Mouse (Mus musculus): Measurements from ENCODE around the gene Gucy2f. TPM values are rescaled to one million over a fixed set of nuclear protein-coding genes. Genes with fewer than 3 reads are reported as not detected.
"Not testable (repeated sequence)": the region's sequence is repeated elsewhere in the genome, so short reads cannot be mapped to it uniquely, and the experiment has no call there.

Gucy2f gene
- polyA plus RNA-seq (2015; fragmentation: Nextera tagmentation; extraction: Ambion mirVana), result 0.06 TPM in 2 replicates

- Histone ChIP-seq H3K9ac (no peak within 1 kb of the TSS), H3K4me2 (no peak within 1 kb of the TSS), H3K27me3 (peaks cover 20% of the 10 kb centered on the region), H3K36me3 (no peaks in the 10 kb centered on the region), H3K9me3 (no peaks in the 10 kb centered on the region), H3K4me3 (no peak within 1 kb of the TSS), H3K4me1 (replicated peaks) (no peaks in the 10 kb centered on the region), H3K27ac (replicated peaks) (no peak within 1 kb of the TSS)
- WGBS, result 66% methylated on average over 5 of the region's 5 CpGs
- no peak for ATAC-seq (ENCODE audit: low read depth)
Measured at GRCm38 (mm10) chrX:142196831-142197230, at the start of gene Gucy2f. Gene Gucy2f (minus strand): TSS chrX:142196931.

GRCm38 (mm10) chrX:142245682-142246327 is 49.1 kb upstream of the Gucy2f start:
- no peak overlapping the region for H3K27ac ChIP-seq (replicated peaks)
- ATAC-seq (ENCODE audit: low read depth), result no peak
- H3K4me1 ChIP-seq (replicated peaks), result no peaks in the 10 kb centered on the region
- peaks cover 14% of the 10 kb centered on the region for H3K27me3 ChIP-seq
- no peak overlapping the region for H3K4me2 ChIP-seq
- no peaks in the 10 kb centered on the region for H3K36me3 ChIP-seq
- WGBS, result 77% methylated on average over 5 of the region's 5 CpGs
- H3K4me3 ChIP-seq, result no peak overlapping the region
- no peaks in the 10 kb centered on the region for H3K9me3 ChIP-seq
- no peak overlapping the region for H3K9ac ChIP-seq

- no peaks in the 10 kb centered on the region for H3K4me1 ChIP-seq (replicated peaks)
- H3K9me3 ChIP-seq, result no peaks in the 10 kb centered on the region
- H3K36me3 ChIP-seq, result no peaks in the 10 kb centered on the region
- no peak overlapping the region for H3K27ac ChIP-seq (replicated peaks)
- no peak overlapping the region for H3K4me2 ChIP-seq
- H3K4me3 ChIP-seq, result no peak overlapping the region
- no peaks in the 10 kb centered on the region for H3K27me3 ChIP-seq
- 52% methylated on average over 2 of the region's 2 CpGs for WGBS
- no peak overlapping the region for H3K9ac ChIP-seq
- ATAC-seq (ENCODE audit: low read depth), result no peak
Measured at GRCm38 (mm10) chrX:142237101-142237500, 40.4 kb upstream of the Gucy2f start.

GRCm38 (mm10) chrX:142236146-142236545 is 39.4 kb upstream of the Gucy2f start:
- not testable (repeated sequence) for H3K9me3 ChIP-seq; H3K4me2 ChIP-seq; H3K4me1 ChIP-seq (replicated peaks); ATAC-seq (ENCODE audit: low read depth); H3K27me3 ChIP-seq; H3K27ac ChIP-seq (replicated peaks); H3K36me3 ChIP-seq; H3K4me3 ChIP-seq; H3K9ac ChIP-seq
- 79% methylated on average over 1 of the region's 1 CpGs for WGBS

GRCm38 (mm10) chrX:142228769-142229158 is 32.0 kb upstream of the Gucy2f start:
- 38% methylated on average over 7 of the region's 7 CpGs for WGBS
- Histone ChIP-seq H3K9ac (0 out of 2 replicates have a peak overlapping the region, but pooled peaks have one; percentile 31), H3K9me3 (no peaks in the 10 kb centered on the region), H3K36me3 (no peaks in the 10 kb centered on the region), H3K4me3 (peak overlapping the region; percentile 53), H3K27me3 (no peaks in the 10 kb centered on the region), H3K4me1 (replicated peaks) (no peaks in the 10 kb centered on the region), H3K4me2 (peak overlapping the region; percentile 49), H3K27ac (replicated peaks) (peak overlapping the region; percentile 23; the same call in 1 of the 2 replicates)
- ATAC-seq (ENCODE audit: low read depth), result peak; percentile 37; the same call in 1 of the 2 replicates

DNA sequence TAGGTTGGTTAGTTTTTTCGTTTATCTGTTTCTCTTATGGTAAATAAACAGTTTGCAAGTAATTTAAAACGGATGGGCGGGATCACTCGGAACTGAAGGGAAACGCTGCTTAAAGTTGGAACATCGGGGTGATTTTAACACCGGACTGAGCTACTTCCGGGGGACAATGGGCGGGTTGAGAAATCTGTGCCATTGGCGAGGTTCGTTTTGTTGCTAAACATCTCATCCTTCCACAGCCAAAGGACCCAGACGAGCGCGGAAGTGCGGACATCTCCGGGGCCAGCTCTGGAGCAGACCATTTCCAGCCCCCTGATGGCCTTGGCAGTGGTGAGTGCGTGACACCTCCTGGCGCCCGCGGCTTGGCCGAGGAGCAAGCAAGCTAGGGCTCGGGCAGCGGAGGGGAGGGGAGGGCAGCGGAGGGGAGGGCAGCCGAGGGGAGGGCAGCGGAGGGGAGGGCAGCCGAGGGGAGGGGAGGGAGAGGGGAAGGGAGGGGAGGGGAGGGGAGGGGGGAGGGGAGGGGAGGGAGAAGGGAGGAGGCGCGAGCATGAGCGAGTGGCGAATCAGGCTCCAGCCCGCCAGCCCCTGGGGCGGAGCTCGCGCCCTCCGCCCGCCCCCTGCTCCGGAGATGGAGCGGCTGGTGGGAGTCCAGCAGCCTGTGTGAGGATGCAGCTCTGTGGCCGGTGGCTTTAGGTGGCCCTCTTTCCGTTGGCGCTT is 31.5 kb upstream of the Gucy2f start:
- H3K27ac ChIP-seq (replicated peaks), result peak overlapping the region; percentile 87
- WGBS, result 21% methylated on average over 37 of the region's 42 CpGs

DNA sequence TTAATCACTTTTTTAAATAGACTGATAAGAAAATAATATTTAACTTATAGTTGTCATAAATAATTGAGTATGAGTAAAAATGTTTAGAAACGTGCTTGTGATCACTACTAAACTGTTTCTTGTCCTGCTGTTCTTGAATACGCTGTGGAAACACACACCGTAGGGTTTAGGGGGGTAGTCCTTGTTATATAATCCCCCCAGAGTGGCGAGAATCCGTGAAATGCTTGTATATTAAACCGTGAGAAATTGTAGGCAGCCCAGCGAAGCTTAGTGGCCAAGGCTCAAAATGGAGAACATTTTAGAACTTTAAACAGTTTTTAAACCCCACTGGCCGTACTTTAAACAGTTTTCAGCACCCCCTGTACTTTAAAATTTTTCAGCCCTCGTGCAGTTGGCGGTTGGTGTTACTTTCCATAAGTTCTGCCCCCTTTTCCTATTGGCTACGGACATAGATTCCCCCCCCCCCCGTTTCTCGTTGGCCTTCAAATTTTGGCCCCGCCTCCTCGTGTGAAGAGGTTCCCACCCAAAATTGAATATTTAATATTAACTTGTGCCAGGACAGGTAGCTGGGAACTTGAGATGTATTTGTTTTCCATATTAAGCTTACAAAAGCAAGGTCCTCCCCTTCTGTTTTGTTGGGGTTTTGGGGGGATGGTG is 30.8 kb upstream of the Gucy2f start:
- no peaks in the 10 kb centered on the region for H3K27me3 ChIP-seq
- H3K4me3 ChIP-seq, result peak overlapping the region; percentile 53
- H3K36me3 ChIP-seq, result no peaks in the 10 kb centered on the region
- peak overlapping the region; percentile 53 for H3K4me2 ChIP-seq
- peak overlapping the region; percentile 87; the same call in 1 of the 2 replicates for H3K27ac ChIP-seq (replicated peaks)
- no peaks in the 10 kb centered on the region for H3K4me1 ChIP-seq (replicated peaks)
- H3K9me3 ChIP-seq, result no peaks in the 10 kb centered on the region
- 25% methylated on average over 15 of the region's 15 CpGs for WGBS
- H3K9ac ChIP-seq, result peak overlapping the region; percentile 56
- ATAC-seq (ENCODE audit: low read depth), result peak; percentile 25; the same call in 1 of the 2 replicates

More for the DNA sequence above, 31.5 kb upstream of the Gucy2f start:
- peak; percentile 100 for ATAC-seq (ENCODE audit: low read depth)
- H3K9me3 ChIP-seq, result no peaks in the 10 kb centered on the region
- peak overlapping the region; percentile 53 for H3K4me2 ChIP-seq
- peak overlapping the region; percentile 56 for H3K9ac ChIP-seq
- H3K4me3 ChIP-seq, result peak overlapping the region; percentile 53
- H3K27me3 ChIP-seq, result no peaks in the 10 kb centered on the region
- no peaks in the 10 kb centered on the region for H3K36me3 ChIP-seq
- no peaks in the 10 kb centered on the region for H3K4me1 ChIP-seq (replicated peaks)

- Histone ChIP-seq H3K9me3 (no peaks in the 10 kb centered on the region), H3K27me3 (peaks cover 3% of the 10 kb centered on the region; the same call in 1 of the 2 replicates), H3K4me1 (replicated peaks) (no peaks in the 10 kb centered on the region), H3K4me3 (peak within 1 kb of the TSS; percentile 53), H3K9ac (no peak within 1 kb of the TSS), H3K4me2 (peak within 1 kb of the TSS; percentile 53), H3K36me3 (no peaks in the 10 kb centered on the region), H3K27ac (replicated peaks) (no peak within 1 kb of the TSS)
- ATAC-seq (ENCODE audit: low read depth), result no peak
- 88% methylated on average over 14 of the region's 14 CpGs for WGBS
Measured at GRCm38 (mm10) chrX:142226542-142226941, 29.8 kb upstream of the Gucy2f start, which contains the start of gene Nxt2. Gene Nxt2 (plus strand): TSS chrX:142226770.

DNA sequence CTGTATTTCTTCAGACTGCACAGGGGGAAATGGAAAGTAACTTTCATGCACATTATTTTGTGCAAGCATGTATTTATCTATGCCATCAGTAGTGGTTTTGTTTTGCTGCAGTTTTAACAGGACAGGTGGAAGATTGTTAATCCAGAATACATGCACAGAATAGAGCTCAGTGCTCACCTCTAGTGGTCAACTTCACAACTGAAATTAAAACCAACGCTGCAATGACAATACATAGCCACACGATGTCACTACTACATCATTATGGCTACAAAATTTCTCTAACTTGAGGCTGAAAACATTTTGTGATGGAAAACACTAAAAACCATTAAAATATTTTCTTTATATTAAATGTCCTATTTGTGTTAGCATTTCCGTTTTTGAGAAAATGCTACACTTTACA is 3.6 kb upstream of the Gucy2f start:
- H3K4me2 ChIP-seq, result no peak overlapping the region
- no peak for ATAC-seq (ENCODE audit: low read depth)
- peaks cover 12% of the 10 kb centered on the region for H3K27me3 ChIP-seq
- H3K27ac ChIP-seq (replicated peaks), result no peak overlapping the region
- 9% methylated on average over 3 of the region's 3 CpGs for WGBS
- no peak overlapping the region for H3K9ac ChIP-seq
- no peak overlapping the region for H3K4me3 ChIP-seq
- no peaks in the 10 kb centered on the region for H3K4me1 ChIP-seq (replicated peaks)
- H3K36me3 ChIP-seq, result no peaks in the 10 kb centered on the region
- no peaks in the 10 kb centered on the region for H3K9me3 ChIP-seq

DNA sequence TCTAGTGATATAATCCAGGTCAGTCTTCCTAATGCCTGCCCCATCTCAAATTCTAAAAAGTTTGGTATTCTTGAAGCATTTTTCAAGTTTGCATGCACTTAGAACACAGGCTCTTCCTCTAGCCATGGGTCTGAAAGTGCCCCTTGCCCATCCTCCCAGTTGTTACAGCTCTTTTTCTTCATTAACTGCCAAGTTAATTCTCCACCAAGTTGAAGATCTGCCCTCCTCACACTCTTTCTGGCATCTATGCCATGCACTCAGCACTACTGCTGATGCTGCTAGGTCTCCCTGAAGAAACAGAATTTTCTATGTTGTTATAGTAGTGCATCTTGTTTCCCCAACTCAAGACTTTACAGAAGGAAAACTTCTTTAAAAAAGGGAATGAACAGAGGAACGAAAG is 1.2 kb downstream of the Gucy2f start:
- H3K9ac ChIP-seq, result no peak overlapping the region
- ATAC-seq (ENCODE audit: low read depth), result no peak
- no peaks in the 10 kb centered on the region for H3K4me1 ChIP-seq (replicated peaks)
- H3K27me3 ChIP-seq, result peaks cover 23% of the 10 kb centered on the region
- H3K9me3 ChIP-seq, result no peaks in the 10 kb centered on the region
- 81% methylated on average over 1 of the region's 1 CpGs for WGBS
- no peaks in the 10 kb centered on the region for H3K36me3 ChIP-seq
- no peak overlapping the region for H3K4me2 ChIP-seq
- H3K27ac ChIP-seq (replicated peaks), result no peak overlapping the region
- H3K4me3 ChIP-seq, result no peak overlapping the region

- H3K27ac ChIP-seq (replicated peaks), result no peak overlapping the region
- H3K4me2 ChIP-seq, result no peak overlapping the region
- no peak overlapping the region for H3K9ac ChIP-seq
- H3K4me1 ChIP-seq (replicated peaks), result no peaks in the 10 kb centered on the region
- H3K36me3 ChIP-seq, result no peaks in the 10 kb centered on the region
- no peak for ATAC-seq (ENCODE audit: low read depth)
- H3K27me3 ChIP-seq, result peaks cover 29% of the 10 kb centered on the region
- H3K4me3 ChIP-seq, result no peak overlapping the region
- no peaks in the 10 kb centered on the region for H3K9me3 ChIP-seq
- WGBS, result 64% methylated on average over 6 of the region's 6 CpGs
Measured at GRCm38 (mm10) chrX:142194420-142194819, 2.3 kb downstream of the Gucy2f start.

DNA sequence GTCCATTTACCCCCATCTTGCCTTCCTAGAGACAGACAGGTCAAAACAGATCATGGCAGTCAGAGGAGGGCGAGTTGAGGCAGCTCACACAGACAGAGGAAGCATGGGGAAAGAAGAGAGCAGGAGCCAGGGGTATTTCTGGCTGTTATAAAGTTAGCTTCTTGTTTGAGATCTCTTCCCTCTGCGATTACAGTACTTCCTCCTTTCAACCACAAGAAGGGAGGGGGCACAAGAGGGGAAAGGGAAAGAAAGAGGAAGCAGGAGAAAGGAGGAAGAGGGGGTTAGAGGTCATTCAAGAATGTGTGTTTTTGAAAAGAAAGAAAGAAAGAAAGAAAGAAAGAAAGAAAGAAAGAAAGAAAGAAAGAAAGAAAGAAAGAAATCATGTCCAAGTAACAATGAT is 6.4 kb downstream of the Gucy2f start:
- no peaks in the 10 kb centered on the region for H3K9me3 ChIP-seq
- no peak for ATAC-seq (ENCODE audit: low read depth)
- no peak overlapping the region for H3K4me2 ChIP-seq
- H3K27me3 ChIP-seq, result peaks cover 25% of the 10 kb centered on the region
- no peaks in the 10 kb centered on the region for H3K36me3 ChIP-seq
- no peak overlapping the region for H3K27ac ChIP-seq (replicated peaks)
- H3K9ac ChIP-seq, result no peak overlapping the region
- H3K4me3 ChIP-seq, result no peak overlapping the region
- 84% methylated on average over 2 of the region's 2 CpGs for WGBS
- H3K4me1 ChIP-seq (replicated peaks), result no peaks in the 10 kb centered on the region
